Mouse (Mus musculus) right cerebral cortex, postnatal 4 days (tissue): ENCODE data around the gene Commd2.

ENCODE experiments used
- DNase-seq: peaks from one replicate; pipeline ENCODE4 v3.0.0-alpha.2; 2022

Gene Commd2

DNA sequence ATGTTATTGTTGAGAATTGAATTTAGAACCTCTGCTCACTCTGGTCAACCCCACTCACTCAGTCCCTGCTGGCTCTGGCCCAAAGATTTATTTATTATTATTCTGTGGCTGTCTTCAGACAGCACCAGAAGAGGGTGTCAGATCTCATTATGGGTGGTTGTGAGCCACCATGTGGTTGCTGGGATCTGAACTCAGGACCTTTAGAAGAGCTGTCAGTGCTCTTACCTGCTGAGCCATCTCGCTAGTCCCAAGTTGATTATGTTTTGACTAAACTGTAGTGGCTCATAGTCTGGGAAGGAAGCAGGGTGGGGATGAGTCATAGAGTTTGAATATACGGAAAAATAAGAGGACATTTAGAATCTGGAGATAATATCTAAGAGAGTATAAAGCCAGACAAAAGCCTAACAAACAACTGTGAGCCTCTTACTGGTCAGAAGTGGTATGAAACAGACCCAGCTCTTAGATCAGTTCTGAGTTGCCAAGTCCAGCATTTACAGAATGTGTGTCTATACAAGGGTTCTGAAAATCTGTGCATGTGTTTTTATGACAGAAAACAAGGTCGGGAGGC lies 39.0 kb downstream of the Commd2 start:
- no peak for DNase-seq

DNA sequence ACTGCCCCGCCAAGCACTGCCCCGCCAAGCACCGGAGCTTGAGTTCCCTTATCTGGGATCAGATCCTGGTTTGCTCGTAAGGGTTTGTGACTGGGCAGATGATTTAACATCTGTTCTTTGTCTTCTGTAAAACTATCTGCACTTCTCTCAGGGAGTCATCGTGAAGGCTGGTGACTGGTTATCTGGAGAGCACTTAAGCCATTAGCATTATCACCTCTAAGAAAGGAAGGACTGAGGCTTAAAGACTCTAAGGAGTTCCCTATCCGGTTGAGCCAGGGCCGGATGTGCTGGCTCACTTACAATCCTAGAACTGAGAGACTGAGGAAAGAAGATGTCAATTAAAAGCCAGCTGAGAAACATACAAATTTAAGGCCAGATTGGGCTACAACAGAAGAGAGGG lies 39.7 kb downstream of the Commd2 start:
- DNase-seq: no peak

DNA sequence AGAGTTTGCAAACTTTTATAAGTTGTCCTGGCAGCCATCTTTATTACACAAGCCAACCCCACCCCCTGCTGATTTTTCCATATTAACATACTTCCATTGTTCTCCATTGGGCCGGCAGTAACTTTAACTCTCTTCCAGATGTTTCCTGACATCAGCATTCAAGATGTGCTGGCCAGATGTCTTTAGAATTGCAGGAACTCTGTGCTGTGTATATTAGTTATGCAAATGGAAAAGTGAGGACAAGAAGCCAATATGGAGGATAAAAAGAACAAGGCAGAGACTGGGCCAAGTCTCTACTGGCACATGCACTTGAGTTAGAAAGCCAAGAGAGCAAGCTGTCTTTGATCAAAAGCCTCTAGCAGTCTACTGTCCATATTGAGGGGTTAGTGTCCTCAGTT lies 46.9 kb downstream of the Commd2 start:
- DNase-seq: no peak

DNA sequence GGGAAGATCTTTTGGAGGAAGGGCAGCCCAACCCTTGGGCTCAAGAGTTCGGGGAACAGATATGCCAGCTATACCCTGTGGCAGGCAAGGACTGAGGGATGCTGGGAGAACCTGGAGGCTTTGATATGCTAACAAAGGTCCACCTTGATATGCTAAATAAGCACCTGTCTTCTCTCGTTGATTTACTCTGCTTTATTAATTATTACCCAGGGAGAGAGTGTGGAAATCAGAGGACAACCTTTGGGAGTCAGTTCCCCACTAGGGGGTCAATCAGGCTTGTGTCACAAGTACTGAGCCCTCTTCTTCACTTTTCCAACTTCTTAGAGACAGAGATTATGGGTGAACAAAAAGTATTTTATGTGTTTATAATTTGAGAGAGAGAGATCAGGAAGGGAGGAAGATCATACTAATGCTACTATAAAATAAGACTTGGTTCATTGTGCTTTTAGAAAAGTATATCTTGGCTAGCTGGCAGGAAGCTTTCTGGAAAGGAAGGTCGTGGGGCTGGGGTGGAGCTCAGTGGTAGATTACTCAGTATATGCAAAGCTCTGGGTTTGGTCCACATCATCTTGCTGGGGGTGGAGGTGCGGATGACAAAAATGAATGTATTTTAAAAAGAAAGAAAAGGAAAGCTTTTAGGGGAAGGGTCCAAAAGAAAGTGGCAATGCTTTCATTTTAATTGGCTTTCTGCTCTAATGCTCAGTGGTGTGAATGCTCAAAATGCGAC lies 47.5 kb downstream of the Commd2 start:
- DNase-seq: no peak

DNA sequence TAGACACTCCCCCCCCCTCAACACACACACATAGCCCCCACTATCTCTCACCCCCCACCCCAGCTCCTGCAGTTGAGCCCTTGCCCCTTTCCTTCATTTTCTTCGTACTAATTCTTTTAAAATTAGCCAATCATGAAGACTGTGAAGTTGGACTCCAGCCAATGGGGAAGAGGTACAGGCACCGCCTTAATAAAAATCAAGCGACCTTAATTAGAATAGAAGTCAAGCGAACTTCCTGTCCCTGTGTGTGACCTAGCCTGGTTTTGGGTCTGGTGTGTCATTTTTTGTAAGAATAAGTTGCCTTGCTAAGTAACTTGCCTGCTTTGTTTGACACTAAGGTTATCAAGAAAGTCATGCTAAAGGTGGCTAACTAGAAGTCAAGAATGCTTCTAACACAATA lies 48.9 kb downstream of the Commd2 start:
- DNase-seq: no peak

GRCm38 (mm10) chr3:57596566-57596965 lies 54.9 kb downstream of the Commd2 start:
- no peak for DNase-seq

GRCm38 (mm10) chr3:57595506-57595905 lies 56.0 kb downstream of the Commd2 start:
- DNase-seq: no peak
